Mouse (Mus musculus) erythroid progenitor cell, adult 5-6 weeks (primary cell): Measurements from ENCODE around the gene Tas2r129. TPM values are rescaled to one million over a fixed set of nuclear protein-coding genes. Genes with fewer than 3 reads are reported as not detected.
"Not testable (repeated sequence)": the region's sequence is repeated elsewhere in the genome, so short reads cannot be mapped to it uniquely, and the experiment has no call there.

Source experiments
- ATAC-seq: replicated peaks from 2 replicates; pipeline ENCODE4 v1.8.0; 2016; ENCODE audit warnings: moderate number of reproducible peaks, mild to moderate bottlenecking, moderate TSS enrichment, inconsistent platforms; ENCODE audit not compliant: poor library complexity, low FRiP score, severe bottlenecking
- total RNA-seq, 2 experiments: library from RNA; stranded (forward) in 1 of 2; stranded (reverse) in 1 of 2; fragments of 150-400 nt in 1 of 2; fragments of 186-747, 209-891 nt in 1 of 2; gene quantifications; 2 replicates each; pipeline versions ENCODE4 v1.2.3 to v1.2.4; 2015 to 2017; ENCODE audit warnings: low replicate concordance in 2 of 2

The Tas2r129 gene
- total RNA-seq (2015; ENCODE audit: low replicate concordance) = not detected in 2 replicates
- not detected in 2 replicates for total RNA-seq (2017; ENCODE audit: low replicate concordance)

GRCm38 (mm10) chr6:132950802-132951201 is at the start of gene Tas2r129:
Tas2r129 (plus strand) TSS chr6:132951102.
- ATAC-seq = no peak

GRCm38 (mm10) chr6:132909351-132909750 is 41.6 kb upstream of the Tas2r129 start, which contains the start of gene Tas2r125:
Tas2r125 (plus strand) TSS chr6:132909651.
- no peak for ATAC-seq

GRCm38 (mm10) chr6:132941376-132941775 is 9.5 kb upstream of the Tas2r129 start:
- not testable (repeated sequence) for ATAC-seq

- no peak for ATAC-seq
These were observed 6.9 kb downstream of the Tas2r129 start, which contains the start of gene Tas2r131 for GRCm38 (mm10) chr6:132957819-132958218. Tas2r131 (minus strand) TSS chr6:132957919.

GRCm38 (mm10) chr6:132980865-132981264 is 30.0 kb downstream of the Tas2r129 start, which contains the start of gene Tas2r109:
Tas2r109 (minus strand) TSS chr6:132980965.
- ATAC-seq = no peak

Other genes with a start within 250 kb of the Tas2r129 start
- gene Tas2r122, start 239.2 kb upstream of the Tas2r129 start, total RNA-seq (2015; ENCODE audit: low replicate concordance) = not detected in 2 replicates
- gene Tas2r122, start 239.2 kb upstream of the Tas2r129 start, total RNA-seq (2017; ENCODE audit: low replicate concordance) = not detected in 2 replicates
- gene Tas2r115, start 213.1 kb upstream of the Tas2r129 start, total RNA-seq (2015; ENCODE audit: low replicate concordance) = not detected in 2 replicates
- gene Tas2r115, start 213.1 kb upstream of the Tas2r129 start, total RNA-seq (2017; ENCODE audit: low replicate concordance) = not detected in 2 replicates
- gene Tas2r124, start 196.4 kb upstream of the Tas2r129 start, total RNA-seq (2015; ENCODE audit: low replicate concordance) = not detected in 2 replicates
- gene Tas2r124, start 196.4 kb upstream of the Tas2r129 start, total RNA-seq (2017; ENCODE audit: low replicate concordance) = not detected in 2 replicates
- not detected in 2 replicates for gene Tas2r102, start 189.0 kb upstream of the Tas2r129 start, total RNA-seq (2015; ENCODE audit: low replicate concordance)
- not detected in 2 replicates for gene Tas2r102, start 189.0 kb upstream of the Tas2r129 start, total RNA-seq (2017; ENCODE audit: low replicate concordance)
- not detected in 2 replicates for gene Tas2r136, start 172.9 kb upstream of the Tas2r129 start, total RNA-seq (2015; ENCODE audit: low replicate concordance)
- not detected in 2 replicates for gene Tas2r136, start 172.9 kb upstream of the Tas2r129 start, total RNA-seq (2017; ENCODE audit: low replicate concordance)
- gene Tas2r117, start 148.3 kb upstream of the Tas2r129 start, total RNA-seq (2015; ENCODE audit: low replicate concordance) = not detected in 2 replicates
- gene Tas2r117, start 148.3 kb upstream of the Tas2r129 start, total RNA-seq (2017; ENCODE audit: low replicate concordance) = not detected in 2 replicates
- gene Tas2r123, start 104.0 kb upstream of the Tas2r129 start, total RNA-seq (2015; ENCODE audit: low replicate concordance) = not detected in 2 replicates
- gene Tas2r123, start 104.0 kb upstream of the Tas2r129 start, total RNA-seq (2017; ENCODE audit: low replicate concordance) = not detected in 2 replicates
- not detected in 2 replicates for gene Tas2r116, start 95.7 kb upstream of the Tas2r129 start, total RNA-seq (2015; ENCODE audit: low replicate concordance)
- gene Tas2r116, start 95.7 kb upstream of the Tas2r129 start, total RNA-seq (2017; ENCODE audit: low replicate concordance) = not detected in 2 replicates
- gene Tas2r110, start 83.1 kb upstream of the Tas2r129 start, total RNA-seq (2015; ENCODE audit: low replicate concordance) = not detected in 2 replicates
- not detected in 2 replicates for gene Tas2r110, start 83.1 kb upstream of the Tas2r129 start, total RNA-seq (2017; ENCODE audit: low replicate concordance)
- gene Tas2r113, start 58.1 kb upstream of the Tas2r129 start, total RNA-seq (2015; ENCODE audit: low replicate concordance) = not detected in 2 replicates
- not detected in 2 replicates for gene Tas2r113, start 58.1 kb upstream of the Tas2r129 start, total RNA-seq (2017; ENCODE audit: low replicate concordance)
- gene Tas2r125, start 41.5 kb upstream of the Tas2r129 start, total RNA-seq (2015; ENCODE audit: low replicate concordance) = not detected in 2 replicates
- not detected in 2 replicates for gene Tas2r125, start 41.5 kb upstream of the Tas2r129 start, total RNA-seq (2017; ENCODE audit: low replicate concordance)
- not detected in 2 replicates for gene Tas2r131, start 6.8 kb downstream of the Tas2r129 start, total RNA-seq (2015; ENCODE audit: low replicate concordance)
- gene Tas2r131, start 6.8 kb downstream of the Tas2r129 start, total RNA-seq (2017; ENCODE audit: low replicate concordance) = not detected in 2 replicates
- not detected in 2 replicates for gene Tas2r109, start 29.9 kb downstream of the Tas2r129 start, total RNA-seq (2015; ENCODE audit: low replicate concordance)
- not detected in 2 replicates for gene Tas2r109, start 29.9 kb downstream of the Tas2r129 start, total RNA-seq (2017; ENCODE audit: low replicate concordance)
- not detected in 2 replicates for gene Tas2r103, start 86.0 kb downstream of the Tas2r129 start, total RNA-seq (2015; ENCODE audit: low replicate concordance)
- gene Tas2r103, start 86.0 kb downstream of the Tas2r129 start, total RNA-seq (2017; ENCODE audit: low replicate concordance) = not detected in 2 replicates
- gene Tas2r140, start 104.7 kb downstream of the Tas2r129 start, total RNA-seq (2015; ENCODE audit: low replicate concordance) = not detected in 2 replicates
- not detected in 2 replicates for gene Tas2r140, start 104.7 kb downstream of the Tas2r129 start, total RNA-seq (2017; ENCODE audit: low replicate concordance)
- 13.0 and 13.4 TPM in 2 replicates for gene Smim10l1, start 153.8 kb downstream of the Tas2r129 start, total RNA-seq (2015; ENCODE audit: low replicate concordance)
- gene Smim10l1, start 153.8 kb downstream of the Tas2r129 start, total RNA-seq (2017; ENCODE audit: low replicate concordance) = 6.6 and 25.0 TPM in 2 replicates